Mouse (Mus musculus) C2C12 (cell line): ENCODE measurements around the gene Gm43951. TPM values are rescaled to one million over a fixed set of nuclear protein-coding genes. Genes with fewer than 3 reads are reported as not detected.

Experiments
- H3K27me3 ChIP-seq: one replicate; pipeline ENCODE4 v1.6.1; 2011; ENCODE audit not compliant: control insufficient read depth, insufficient read depth, insufficient read length
- H3K36me3 ChIP-seq: one replicate; pipeline ENCODE4 v1.6.1; 2011; ENCODE audit not compliant: control insufficient read depth, insufficient read depth
- H3K4me3 ChIP-seq: one replicate; pipeline ENCODE4 v1.5.1; 2011; ENCODE audit warnings: mild to moderate bottlenecking, control low read depth; ENCODE audit not compliant: poor library complexity, insufficient read depth, severe bottlenecking
- H3K79me2 ChIP-seq: one replicate; pipeline ENCODE4 v1.6.1; 2011; ENCODE audit not compliant: control insufficient read depth, insufficient read depth
- H3K79me3 ChIP-seq: one replicate; pipeline ENCODE4 v1.6.1; 2011; ENCODE audit warnings: low read depth, control low read depth
- H3ac ChIP-seq: one replicate; pipeline ENCODE3; 2011; ENCODE audit warnings: low read depth; ENCODE audit not compliant: control insufficient read depth, insufficient read length
- CEBPB ChIP-seq: IDR thresholded peaks from one replicate; pipeline ENCODE4 v1.6.1; 2011; ENCODE audit warnings: low read depth, mild to moderate bottlenecking, control low read depth, moderate library complexity
- CTCF ChIP-seq: IDR thresholded peaks from one replicate; pipeline ENCODE4 v1.5.1; 2011; ENCODE audit not compliant: control insufficient read depth, insufficient read depth, insufficient read length
- FOSL1 ChIP-seq: IDR thresholded peaks from one replicate; pipeline ENCODE4 v1.8.0; 2011; ENCODE audit warnings: mild to moderate bottlenecking, low read length; ENCODE audit not compliant: poor library complexity, insufficient read depth, severe bottlenecking
- MAX ChIP-seq: IDR thresholded peaks from one replicate; pipeline ENCODE4 v1.6.1; 2011; ENCODE audit warnings: mild to moderate bottlenecking, control low read depth
- MYOD1 ChIP-seq: IDR thresholded peaks from one replicate; pipeline ENCODE4 v1.6.1; 2011; ENCODE audit warnings: low read depth; ENCODE audit not compliant: control insufficient read depth, insufficient read length
- MYOG ChIP-seq: IDR thresholded peaks from one replicate; pipeline ENCODE4 v1.6.1; 2011; ENCODE audit not compliant: control insufficient read depth, insufficient read length; ENCODE audit errors: extremely low read depth
- USF1 ChIP-seq: IDR thresholded peaks from one replicate; pipeline ENCODE4 v1.6.1; 2011; ENCODE audit warnings: low read depth, mild to moderate bottlenecking, control low read depth, moderate library complexity
- polyA plus RNA-seq: library from polyadenylated mRNA; unstranded; fragments of >200 nt; fragmentation: generic; extraction: Trizol; gene quantifications from one replicate; pipeline ENCODE4 v1.2.1, GENCODE M21; 2012; ENCODE audit warnings: missing spikeins

The Gm43951 gene
- polyA plus RNA-seq, 1 experiment = 0.25 TPM

DNA sequence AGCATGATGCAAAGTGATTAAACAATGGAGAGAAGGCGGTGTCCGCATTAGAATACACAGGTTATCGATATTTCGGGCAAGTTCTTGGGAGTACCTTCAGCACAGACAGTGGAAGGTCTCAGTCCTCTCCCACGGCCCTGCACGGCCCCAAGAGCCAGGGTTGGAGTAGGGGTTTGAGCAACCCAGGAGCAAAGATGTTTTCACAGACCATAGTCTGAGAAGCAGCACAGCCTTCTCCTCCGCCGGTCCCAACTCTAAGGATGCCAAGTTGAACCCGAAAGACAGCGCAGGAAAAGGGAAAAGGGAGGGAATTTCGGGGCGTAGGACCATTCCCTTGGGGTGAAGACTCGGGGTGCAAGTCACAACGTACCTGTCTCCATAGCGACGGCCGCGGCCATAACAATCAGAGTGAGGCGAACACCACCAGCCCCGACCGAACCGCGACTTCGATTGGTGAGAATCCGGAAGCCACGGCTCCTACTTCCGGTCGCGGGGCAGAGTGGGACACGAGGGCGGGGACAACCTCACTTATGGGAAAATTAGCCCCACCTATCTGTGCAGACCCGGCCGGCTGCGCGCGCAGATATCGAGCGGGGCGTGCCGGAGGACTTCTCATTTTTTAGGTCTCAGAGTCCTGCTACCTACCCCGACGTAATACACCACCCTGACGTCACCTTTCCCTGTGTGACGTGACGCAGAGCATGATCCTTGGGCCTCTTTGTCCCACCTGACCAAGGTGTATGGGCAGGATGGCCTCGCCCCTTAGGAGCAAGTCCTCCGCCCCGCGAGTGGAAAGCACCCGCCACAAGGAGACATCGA lies 8.2 kb upstream of the Gm43951 start:
- peak overlapping the region; percentile 87 for H3K4me3 ChIP-seq
- H3ac ChIP-seq = peak overlapping the region; percentile 61
- H3K79me3 ChIP-seq = peaks cover 11% of the 10 kb centered on the region
- no peaks in the 10 kb centered on the region for H3K27me3 ChIP-seq
- TF ChIP-seq MYOG (no peak), CEBPB (no peak), CTCF (no peak), MYOD1 (no peak), USF1 (no peak), MAX (no peak), FOSL1 (no peak)
- peaks cover 32% of the 10 kb centered on the region for H3K36me3 ChIP-seq
- peaks cover 36% of the 10 kb centered on the region for H3K79me2 ChIP-seq

DNA sequence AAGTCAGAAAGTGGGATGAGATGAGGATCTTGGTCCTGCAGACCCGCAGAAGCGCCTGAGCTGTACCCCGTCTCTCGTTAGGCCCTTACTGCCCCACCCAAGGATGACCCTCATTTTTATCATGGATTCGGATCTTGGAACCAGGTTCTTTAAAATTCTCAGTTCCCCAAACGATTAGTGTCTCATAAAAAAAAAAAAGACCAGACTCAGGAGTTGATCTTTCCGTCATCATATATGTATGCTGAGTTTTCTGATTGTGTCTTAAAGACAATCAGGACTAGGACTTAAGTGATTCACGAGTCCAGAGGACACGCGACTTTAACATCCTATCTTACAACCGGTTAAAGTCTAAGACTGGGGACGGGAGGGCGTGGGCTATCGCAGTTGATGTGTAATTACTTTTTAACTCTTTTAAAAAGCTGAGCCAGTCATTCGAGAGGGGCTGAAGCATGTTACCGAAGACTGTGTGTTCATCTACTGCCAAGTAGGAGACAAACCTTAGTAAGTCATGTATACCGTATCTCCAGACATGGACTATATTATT lies 1.3 kb upstream of the Gm43951 start:
- Histone ChIP-seq H3K36me3 (peaks cover 39% of the 10 kb centered on the region), H3K79me3 (peaks cover 52% of the 10 kb centered on the region), H3K79me2 (peaks cover 85% of the 10 kb centered on the region), H3ac (peak overlapping the region; percentile 71), H3K4me3 (peak overlapping the region; percentile 97), H3K27me3 (no peaks in the 10 kb centered on the region)
- TF ChIP-seq USF1 (no peak), CEBPB (no peak), MAX (no peak), FOSL1 (no peak), MYOG (no peak), MYOD1 (no peak), CTCF (no peak)

DNA sequence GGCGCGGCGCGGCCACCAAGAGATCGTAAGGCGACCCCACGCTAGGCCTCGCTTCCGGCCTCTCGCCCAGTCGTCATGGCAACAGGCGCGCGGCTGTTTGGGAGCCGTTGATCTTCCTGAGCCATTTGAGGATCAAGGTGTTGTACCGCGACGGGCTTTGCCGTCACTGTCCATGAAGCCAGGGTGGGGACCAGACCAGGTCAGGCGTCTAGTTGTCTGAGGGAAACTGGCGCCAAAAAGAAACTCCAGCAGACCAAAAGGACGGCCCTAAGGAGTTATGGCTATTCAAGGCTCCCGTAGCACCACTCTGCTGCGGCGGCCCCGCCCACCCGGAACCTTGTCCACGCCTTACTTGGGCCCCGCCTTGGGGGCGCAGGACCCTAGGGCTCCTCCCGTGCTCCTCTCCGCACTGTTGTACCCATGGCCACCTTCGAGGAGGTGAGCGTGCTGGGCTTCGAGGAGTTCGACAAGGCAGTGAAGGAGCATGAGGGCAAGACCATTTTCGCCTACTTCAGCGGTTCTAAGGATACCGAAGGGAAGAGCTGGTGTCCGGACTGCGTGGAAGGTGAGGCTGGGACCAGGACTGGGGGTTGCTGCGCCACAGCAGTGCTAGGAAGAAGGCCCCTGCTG lies 679 bp upstream of the Gm43951 start, which contains the start of the genes 4933427D14Rik and Txndc17:
TSS of gene 4933427D14Rik (minus strand) at position 256 of the 630 bp plus-strand sequence.
TSS of gene Txndc17 (plus strand) at position 344 of the 630 bp plus-strand sequence.
- peaks cover 82% of the 10 kb centered on the region for H3K79me2 ChIP-seq
- no peaks in the 10 kb centered on the region for H3K27me3 ChIP-seq
- TF ChIP-seq FOSL1 (no peak), MAX (peak; percentile 79)
- H3ac ChIP-seq = peak within 1 kb of the TSS; percentile 71
- peak within 1 kb of the TSS; percentile 97 for H3K4me3 ChIP-seq
- H3K36me3 ChIP-seq = peaks cover 36% of the 10 kb centered on the region
- peaks cover 52% of the 10 kb centered on the region for H3K79me3 ChIP-seq

DNA sequence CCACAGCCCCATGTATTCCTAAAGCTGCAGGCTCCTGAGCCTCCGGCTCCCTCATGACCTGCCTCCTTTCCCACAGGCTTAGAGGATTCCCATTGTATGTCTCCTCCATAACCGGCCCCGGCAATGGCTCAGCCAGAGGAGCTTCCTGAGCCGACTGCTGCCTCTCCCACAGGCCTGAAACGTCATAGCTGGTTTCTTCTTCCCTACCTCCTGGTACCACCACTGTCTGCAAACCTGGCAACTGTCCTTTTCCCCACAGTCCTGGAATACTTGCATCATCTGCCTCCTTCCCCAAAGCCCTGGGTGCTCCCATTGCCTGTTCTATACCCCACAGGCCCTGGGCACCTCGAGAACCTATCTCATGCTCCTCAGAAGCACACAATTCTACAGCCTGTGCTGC lies 1.4 kb downstream of the Gm43951 start:
- TF ChIP-seq MYOD1 (no peak), MYOG (no peak)
- Histone ChIP-seq H3K27me3 (no peaks in the 10 kb centered on the region), H3ac (no peak overlapping the region), H3K4me3 (no peak overlapping the region), H3K79me2 (peaks cover 73% of the 10 kb centered on the region), H3K79me3 (peaks cover 51% of the 10 kb centered on the region), H3K36me3 (peaks cover 31% of the 10 kb centered on the region)

DNA sequence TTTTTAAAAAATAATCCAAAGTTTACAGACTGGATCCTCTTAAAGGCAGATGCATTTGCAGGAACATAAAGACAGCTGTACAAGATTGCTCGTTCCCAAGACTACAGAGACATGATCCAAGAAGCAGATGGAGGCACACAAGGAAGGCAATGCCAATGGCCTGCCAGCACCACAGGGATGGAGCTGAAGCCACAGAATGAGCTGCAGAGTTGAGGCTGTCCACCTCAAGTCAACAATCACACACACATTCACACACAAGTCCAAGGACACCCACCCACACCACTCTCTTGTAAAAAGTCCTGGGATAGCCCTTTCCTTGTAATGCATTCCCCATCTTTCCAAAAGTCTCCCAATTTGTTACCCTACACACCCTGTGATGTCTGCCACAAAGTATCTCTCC lies 3.2 kb downstream of the Gm43951 start:
- H3K79me2 ChIP-seq = peaks cover 70% of the 10 kb centered on the region
- H3K4me3 ChIP-seq = no peak overlapping the region
- TF ChIP-seq MYOG (no peak), USF1 (no peak), MAX (no peak), FOSL1 (no peak), MYOD1 (no peak), CTCF (no peak), CEBPB (no peak)
- H3K27me3 ChIP-seq = no peaks in the 10 kb centered on the region
- peaks cover 28% of the 10 kb centered on the region for H3K36me3 ChIP-seq
- peaks cover 46% of the 10 kb centered on the region for H3K79me3 ChIP-seq
- no peak overlapping the region for H3ac ChIP-seq
